Mouse (Mus musculus) intestine, postnatal 0 days (tissue): ENCODE measurements around the gene Tmem33. TPM values are rescaled to one million over a fixed set of nuclear protein-coding genes. Genes with fewer than 3 reads are reported as not detected.

Experiments
- ATAC-seq: fragments of 200-750 bp; cut with Nextera tagmentation; 2 replicates; pipeline ENCODE4 v1.8.0; 2017; ENCODE audit warnings: mild to moderate bottlenecking, moderate TSS enrichment, moderate library complexity
- H3K27ac ChIP-seq: fragments of 300-500 bp; sonication (generic); 2 replicates; pipeline ENCODE4 v1.5.1; 2014; ENCODE audit warnings: mild to moderate bottlenecking, low read depth, low read length, moderate library complexity
- H3K27me3 ChIP-seq: fragments of 300-500 bp; sonication (generic); replicated peaks from 2 replicates; pipeline ENCODE4 v1.6.1; 2014; ENCODE audit warnings: low read length, mixed read lengths; ENCODE audit not compliant: control insufficient read depth, insufficient read depth
- H3K36me3 ChIP-seq: fragments of 300-500 bp; sonication (generic); 2 replicates; pipeline ENCODE4 v1.6.1; 2014; ENCODE audit warnings: mild to moderate bottlenecking, moderate library complexity; ENCODE audit not compliant: control insufficient read depth, insufficient read depth
- H3K4me1 ChIP-seq: fragments of 300-500 bp; sonication (generic); replicated peaks from 2 replicates; pipeline ENCODE4 v1.6.1; 2014; ENCODE audit warnings: antibody characterized with exemption, low read length, mixed read lengths; ENCODE audit not compliant: control insufficient read depth, insufficient read depth
- H3K4me2 ChIP-seq: fragments of 300-500 bp; sonication (generic); replicated peaks from 2 replicates; pipeline ENCODE4 v1.6.1; 2014; ENCODE audit warnings: low read depth, mild to moderate bottlenecking, moderate library complexity
- H3K4me3 ChIP-seq: fragments of 300-500 bp; sonication (generic); 2 replicates; pipeline ENCODE4 v1.5.1; 2014; ENCODE audit warnings: low read depth, low read length
- H3K9ac ChIP-seq: fragments of 300-500 bp; sonication (generic); 2 replicates; pipeline ENCODE4 v1.6.1; 2014; ENCODE audit warnings: mild to moderate bottlenecking, low read depth, low read length
- H3K9me3 ChIP-seq: fragments of 300-500 bp; sonication (generic); 2 replicates; pipeline ENCODE4 v1.6.1; 2016; ENCODE audit warnings: mixed run types; ENCODE audit not compliant: control insufficient read depth
- CTCF ChIP-seq: sonication (generic); IDR thresholded peaks from 2 replicates; pipeline ENCODE4 v1.5.1; 2016; ENCODE audit warnings: low read depth, mild to moderate bottlenecking, control low read depth, antibody characterized with exemption, moderate library complexity
- WGBS: fragments of 180-500 bp; shearing (Covaris S2); extraction: QIAGEN DNeasy Blood & Tissue Kit; methylation state at CpG from one replicate; pipeline ENCODE4 v1.1.7; 2014; 5-methylcytosine and 5-hydroxymethylcytosine counted together
- polyA plus RNA-seq: library from polyadenylated mRNA; unstranded; fragments of >200 nt; fragmentation: Nextera tagmentation; extraction: Ambion mirVana; gene quantifications from 2 replicates; pipeline ENCODE4 v1.2.1, GENCODE M21; 2015

The Tmem33 gene
- polyA plus RNA-seq, 1 experiment from 2014 or later: 140 TPM

- H3K4me2 ChIP-seq: no peak overlapping the region
- no peak for ATAC-seq
- WGBS: 55% methylated on average over 1 of the region's 1 CpGs
- H3K9ac ChIP-seq: no peak overlapping the region
- no peak overlapping the region for H3K4me3 ChIP-seq
- no peaks in the 10 kb centered on the region for H3K9me3 ChIP-seq
- H3K27me3 ChIP-seq: no peaks in the 10 kb centered on the region
- H3K36me3 ChIP-seq: peaks cover 6% of the 10 kb centered on the region; the same call in 1 of the 2 replicates
- TF ChIP-seq CTCF: no peak
- no peak overlapping the region for H3K27ac ChIP-seq
- no peaks in the 10 kb centered on the region for H3K4me1 ChIP-seq
These were observed 63.7 kb downstream of the Tmem33 start for GRCm38 (mm10) chr5:67324032-67324431.

- no peak for TF ChIP-seq CTCF
- peaks cover 45% of the 10 kb centered on the region for H3K36me3 ChIP-seq
- WGBS: 87% methylated on average over 6 of the region's 6 CpGs
These were observed 80.4 kb downstream of the Tmem33 start for GRCm38 (mm10) chr5:67340811-67341210.

More at GRCm38 (mm10) chr5:67340811-67341210, 80.4 kb downstream of the Tmem33 start:
- H3K9me3 ChIP-seq: no peaks in the 10 kb centered on the region
- H3K4me3 ChIP-seq: no peak overlapping the region
- no peak for ATAC-seq
- no peak overlapping the region for H3K27ac ChIP-seq
- H3K4me1 ChIP-seq: no peaks in the 10 kb centered on the region
- H3K27me3 ChIP-seq: no peaks in the 10 kb centered on the region
- no peak overlapping the region for H3K4me2 ChIP-seq
- no peak overlapping the region for H3K9ac ChIP-seq

Other genes starting within 250 kb of the Tmem33 start
- gene Phox2b, start 161.3 kb upstream of the Tmem33 start, polyA plus RNA-seq: 10.8 and 12.0 TPM in 2 replicates
- 74.1 and 80.0 TPM in 2 replicates for gene Slc30a9, start 46.4 kb downstream of the Tmem33 start, polyA plus RNA-seq
- 4.9 and 5.3 TPM in 2 replicates for gene Bend4, start 167.7 kb downstream of the Tmem33 start, polyA plus RNA-seq